Mouse (Mus musculus) MEL (cell line): Measurements from ENCODE around the gene Gm9903. TPM values are rescaled to one million over a fixed set of nuclear protein-coding genes. Genes with fewer than 3 reads are reported as not detected.

Experiments used
- DNase-seq: peaks from one replicate; pipeline ENCODE4 v3.0.0; 2011; ENCODE audit warnings: low read depth, low spot score
- H3K27ac ChIP-seq: 2 replicates; pipeline ENCODE4 v1.5.1; 2012; ENCODE audit warnings: low read depth, mild to moderate bottlenecking, control low read depth, low read length, moderate library complexity; ENCODE audit not compliant: control insufficient read depth
- H3K27me3 ChIP-seq, 2 experiments: fragments of 150-350 bp in 1 of 2; sonication (generic) in 1 of 2; 2 replicates each; pipeline ENCODE4 v1.6.1; 2012; ENCODE audit warnings: low read length in 2 of 2, mild to moderate bottlenecking in 2 of 2, improper control_type of control experiment in 1 of 2, moderate library complexity in 1 of 2; ENCODE audit not compliant: insufficient read depth in 2 of 2, control insufficient read depth in 1 of 2
- H3K36me3 ChIP-seq, 2 experiments: 2 replicates each; pipeline ENCODE4 v1.6.1; 2012 to 2014; ENCODE audit warnings: low read length in 2 of 2, improper control_type of control experiment in 1 of 2, inconsistent platforms in 1 of 2, mild to moderate bottlenecking in 1 of 2; ENCODE audit not compliant: insufficient read depth in 2 of 2, control insufficient read depth in 1 of 2
- H3K4me1 ChIP-seq, 2 experiments: fragments of 150-350 bp in 1 of 2; sonication (generic) in 1 of 2; 2 replicates each; pipeline ENCODE4 v1.6.1; 2012; ENCODE audit warnings: low read length in 2 of 2, improper control_type of control experiment in 1 of 2, mild to moderate bottlenecking in 1 of 2; ENCODE audit not compliant: insufficient read depth in 2 of 2, control insufficient read depth in 1 of 2
- H3K4me3 ChIP-seq, 2 experiments: fragments of 150-350 bp in 1 of 2; sonication (generic) in 1 of 2; 2 replicates each; pipeline ENCODE4 v1.5.1; 2012; ENCODE audit warnings: low read depth in 2 of 2, low read length in 2 of 2, mild to moderate bottlenecking in 2 of 2, moderate library complexity in 2 of 2, control low read depth in 1 of 2, improper control_type of control experiment in 1 of 2; ENCODE audit not compliant: control insufficient read depth in 1 of 2, insufficient read depth in 1 of 2
- H3K79me2 ChIP-seq: 2 replicates; pipeline ENCODE4 v1.6.1; 2012; ENCODE audit warnings: mild to moderate bottlenecking, low read length, moderate library complexity; ENCODE audit not compliant: control insufficient read depth, poor library complexity, insufficient read depth
- H3K9ac ChIP-seq: 2 replicates; pipeline ENCODE4 v1.6.1; 2012; ENCODE audit warnings: low read depth, mild to moderate bottlenecking, control low read depth, low read length, moderate library complexity; ENCODE audit not compliant: control insufficient read depth, poor library complexity, severe bottlenecking
- H3K9me3 ChIP-seq: fragments of 150-350 bp; sonication (generic); replicated peaks from 2 replicates; pipeline ENCODE4 v1.6.1; 2012; ENCODE audit warnings: mild to moderate bottlenecking, low read length, improper control_type of control experiment, moderate library complexity; ENCODE audit not compliant: insufficient read depth
- CHD1 ChIP-seq: IDR thresholded peaks from 2 replicates; pipeline ENCODE4 v1.6.1; 2012; ENCODE audit warnings: low read depth, mild to moderate bottlenecking, inconsistent platforms, low read length, improper control_type of control experiment
- CHD2 ChIP-seq: IDR thresholded peaks from 2 replicates; pipeline ENCODE4 v1.6.1; 2011; ENCODE audit warnings: low read length, improper control_type of control experiment
- CTCF ChIP-seq, 3 experiments: IDR thresholded peaks in 2 of 3; conservative IDR thresholded peaks in 1 of 3; 2 replicates each; pipeline ENCODE4 v1.5.1; 2011 to 2012; ENCODE audit warnings: low read length in 3 of 3, low read depth in 2 of 3, mild to moderate bottlenecking in 2 of 3, improper control_type of control experiment in 1 of 3, inconsistent platforms in 1 of 3, mixed read lengths in 1 of 3, moderate library complexity in 1 of 3; ENCODE audit not compliant: control insufficient read depth in 1 of 3, insufficient read depth in 1 of 3, poor library complexity in 1 of 3, severe bottlenecking in 1 of 3
- E2F4 ChIP-seq: IDR thresholded peaks from 2 replicates; pipeline ENCODE4 v1.6.1; 2011; ENCODE audit warnings: low read depth, low read length, improper control_type of control experiment, borderline replicate concordance
- ELF1 ChIP-seq: IDR thresholded peaks from 2 replicates; pipeline ENCODE4 v1.6.1; 2014; ENCODE audit warnings: low read depth, mild to moderate bottlenecking, inconsistent platforms, low read length, improper control_type of control experiment, moderate library complexity
- EP300 ChIP-seq, 2 experiments: IDR thresholded peaks; 2 replicates each; pipeline ENCODE4 v1.6.1; 2011; ENCODE audit warnings: improper control_type of control experiment in 2 of 2, low read length in 2 of 2, low read depth in 1 of 2, mild to moderate bottlenecking in 1 of 2
- GABPA ChIP-seq: IDR thresholded peaks from 2 replicates; pipeline ENCODE4 v1.6.1; 2012; ENCODE audit warnings: low read depth, mild to moderate bottlenecking, inconsistent platforms, low read length, improper control_type of control experiment, moderate library complexity
- HCFC1 ChIP-seq: IDR thresholded peaks from 2 replicates; pipeline ENCODE4 v1.6.1; 2012; ENCODE audit warnings: low read depth, mild to moderate bottlenecking, inconsistent platforms, low read length, improper control_type of control experiment, moderate library complexity
- JUND ChIP-seq: IDR thresholded peaks from 2 replicates; pipeline ENCODE4 v1.6.1; 2011; ENCODE audit warnings: low read depth, mild to moderate bottlenecking, improper control_type of control experiment, low read length
- KAT2A ChIP-seq: conservative IDR thresholded peaks from 2 replicates; pipeline ENCODE4 v1.6.1; 2012; ENCODE audit warnings: low read depth, low read length, improper control_type of control experiment, inconsistent platforms
- MAFK ChIP-seq: IDR thresholded peaks from 2 replicates; pipeline ENCODE4 v1.6.1; 2011; ENCODE audit warnings: low read depth, mild to moderate bottlenecking, low read length, improper control_type of control experiment, borderline replicate concordance
- MAX ChIP-seq: IDR thresholded peaks from 2 replicates; pipeline ENCODE4 v1.6.1; 2011; ENCODE audit warnings: low read length, improper control_type of control experiment
- MAZ ChIP-seq: IDR thresholded peaks from 2 replicates; pipeline ENCODE4 v1.6.1; 2012; ENCODE audit warnings: low read depth, mild to moderate bottlenecking, inconsistent platforms, low read length, improper control_type of control experiment
- MXI1 ChIP-seq: IDR thresholded peaks from 2 replicates; pipeline ENCODE4 v1.6.1; 2011; ENCODE audit warnings: mild to moderate bottlenecking, low read depth, low read length, improper control_type of control experiment
- MYC ChIP-seq: IDR thresholded peaks from 2 replicates; pipeline ENCODE4 v1.6.1; 2011; ENCODE audit warnings: low read depth, mild to moderate bottlenecking, low read length, improper control_type of control experiment, moderate library complexity
- POLR2A ChIP-seq, 2 experiments: IDR thresholded peaks; 2 replicates each; pipeline ENCODE4 v1.6.1; 2011 to 2012; ENCODE audit warnings: low read length in 2 of 2, mild to moderate bottlenecking in 2 of 2, control low read depth in 1 of 2, improper control_type of control experiment in 1 of 2, low read depth in 1 of 2, moderate library complexity in 1 of 2; ENCODE audit not compliant: control insufficient read depth in 1 of 2, insufficient read depth in 1 of 2, poor library complexity in 1 of 2
- POLR2AphosphoS2 ChIP-seq: IDR thresholded peaks from 2 replicates; pipeline ENCODE4 v1.6.1; 2011; ENCODE audit warnings: low read length, improper control_type of control experiment
- SMC3 ChIP-seq: IDR thresholded peaks from 2 replicates; pipeline ENCODE4 v1.6.1; 2011; ENCODE audit warnings: low read depth, low read length, improper control_type of control experiment
- TAL1 ChIP-seq: IDR thresholded peaks from 2 replicates; pipeline ENCODE4 v1.6.1; 2012; ENCODE audit warnings: mild to moderate bottlenecking, inconsistent platforms, low read length, moderate library complexity, mixed read lengths
- TBP ChIP-seq: IDR thresholded peaks from 2 replicates; pipeline ENCODE4 v1.8.0; 2011; ENCODE audit warnings: low read depth, low read length, improper control_type of control experiment
- TCF12 ChIP-seq: IDR thresholded peaks from 2 replicates; pipeline ENCODE4 v1.6.1; 2014; ENCODE audit warnings: low read depth, mild to moderate bottlenecking, inconsistent platforms, low read length, improper control_type of control experiment, moderate library complexity
- UBTF ChIP-seq: IDR thresholded peaks from 2 replicates; pipeline ENCODE4 v1.6.1; 2012; ENCODE audit warnings: low read depth, mild to moderate bottlenecking, inconsistent platforms, low read length, improper control_type of control experiment, moderate library complexity, borderline replicate concordance; ENCODE audit not compliant: insufficient read depth
- USF1 ChIP-seq: IDR thresholded peaks from 2 replicates; pipeline ENCODE4 v1.6.1; 2014; ENCODE audit warnings: low read depth, mild to moderate bottlenecking, inconsistent platforms, low read length, improper control_type of control experiment, moderate library complexity
- USF2 ChIP-seq, 2 experiments: IDR thresholded peaks; 2 replicates each; pipeline ENCODE4 v1.6.1; 2011 to 2012; ENCODE audit warnings: improper control_type of control experiment in 2 of 2, low read length in 2 of 2, borderline replicate concordance in 1 of 2, inconsistent platforms in 1 of 2, low read depth in 1 of 2, mild to moderate bottlenecking in 1 of 2; ENCODE audit not compliant: insufficient read depth in 1 of 2
- ZC3H11A ChIP-seq: IDR thresholded peaks from 2 replicates; pipeline ENCODE4 v1.6.1; 2012; ENCODE audit warnings: low read depth, mild to moderate bottlenecking, inconsistent platforms, low read length, improper control_type of control experiment
- ZKSCAN1 ChIP-seq: IDR thresholded peaks from 2 replicates; pipeline ENCODE4 v1.6.1; 2012; ENCODE audit warnings: low read depth, mild to moderate bottlenecking, inconsistent platforms, low read length, improper control_type of control experiment, moderate library complexity
- ZMIZ1 ChIP-seq: IDR thresholded peaks from 2 replicates; pipeline ENCODE4 v1.6.1; 2012; ENCODE audit warnings: low read depth, mild to moderate bottlenecking, inconsistent platforms, low read length, improper control_type of control experiment, moderate library complexity
- ZNF384 ChIP-seq: IDR thresholded peaks from 2 replicates; pipeline ENCODE4 v1.6.1; 2012; ENCODE audit warnings: low read depth, mild to moderate bottlenecking, inconsistent platforms, low read length, improper control_type of control experiment
- polyA plus RNA-seq, 2 experiments: library from polyadenylated mRNA; stranded (reverse) in 1 of 2; unstranded in 1 of 2; fragments of >175 nt in 1 of 2; fragments of >200 nt in 1 of 2; gene quantifications; 2 replicates each; pipeline versions ENCODE4 v1.2.1 to v1.2.4; 2012; ENCODE audit warnings: low replicate concordance in 2 of 2, low read depth in 1 of 2; ENCODE audit not compliant: insufficient read length in 2 of 2, insufficient read depth in 1 of 2, missing spikeins in 1 of 2
- total RNA-seq: library from RNA; depleted of rRNA; stranded (reverse); fragments of 300-350 nt; gene quantifications from 2 replicates; pipeline ENCODE4 v1.2.3, GENCODE M21; 2012

The Gm9903 gene
- total and polyA plus RNA-seq, 3 experiments: 0.19 to 0.36 TPM; not detected in 1

GRCm38 (mm10) chr5:33587498-33588058 is 42.1 kb upstream of the Gm9903 start:
- Histone ChIP-seq H3K79me2 (no peaks in the 10 kb centered on the region), H3K4me1 (no peaks in the 10 kb centered on the region), H3K9ac (no peak overlapping the region), H3K27ac (no peak overlapping the region), H3K36me3 (no peaks in the 10 kb centered on the region), H3K9me3 (no peaks in the 10 kb centered on the region), H3K4me3 (no peak overlapping the region), H3K27me3 (no peaks in the 10 kb centered on the region)
- no peak for DNase-seq
- TF ChIP-seq ZNF384: no peak
- TF ChIP-seq GABPA: no peak
- TF ChIP-seq MAZ: no peak
- TF ChIP-seq USF2 (IDR thresholded peaks at IDR 0.05; ENCODE audit: borderline replicate concordance in 1 of 2, insufficient read depth in 1 of 2, low read depth in 1 of 2, low read length in 2 of 2): no peak
- no peak for TF ChIP-seq CHD1
- no peak for TF ChIP-seq CTCF (IDR thresholded peaks at IDR 0.05 in 2 of 3, conservative IDR thresholded peaks at IDR 0.05 in 1 of 3; ENCODE audit: control insufficient read depth in 1 of 3, insufficient read depth in 1 of 3, low read depth in 2 of 3, low read length in 3 of 3, poor library complexity in 1 of 3, severe bottlenecking in 1 of 3)
- TF ChIP-seq ZKSCAN1: no peak
- no peak for TF ChIP-seq ZMIZ1
- TF ChIP-seq CHD2: no peak
- TF ChIP-seq MXI1: no peak
- no peak for TF ChIP-seq E2F4
- TF ChIP-seq HCFC1: no peak
- TF ChIP-seq USF1: no peak
- no peak for TF ChIP-seq TCF12
- TF ChIP-seq MYC: no peak
- no peak for TF ChIP-seq EP300 (IDR thresholded peaks at IDR 0.05; ENCODE audit: low read depth in 1 of 2, low read length in 2 of 2)
- no peak for TF ChIP-seq MAFK
- no peak for TF ChIP-seq TAL1
- no peak for TF ChIP-seq JUND

GRCm38 (mm10) chr5:33588066-33588465 is 41.7 kb upstream of the Gm9903 start:
- no peaks in the 10 kb centered on the region for H3K79me2 ChIP-seq
- H3K4me1 ChIP-seq: no peaks in the 10 kb centered on the region
- no peaks in the 10 kb centered on the region for H3K36me3 ChIP-seq
- H3K9ac ChIP-seq: no peak overlapping the region
- no peak overlapping the region for H3K27ac ChIP-seq
- no peak overlapping the region for H3K4me3 ChIP-seq
- H3K9me3 ChIP-seq: no peaks in the 10 kb centered on the region
- no peak for TF ChIP-seq ELF1
- no peak for TF ChIP-seq POLR2A (IDR thresholded peaks at IDR 0.05; ENCODE audit: control insufficient read depth in 1 of 2, insufficient read depth in 1 of 2, low read depth in 1 of 2, low read length in 2 of 2, poor library complexity in 1 of 2)
- TF ChIP-seq HCFC1: no peak
- TF ChIP-seq ZC3H11A: no peak
- TF ChIP-seq TBP: no peak
- TF ChIP-seq CTCF (IDR thresholded peaks at IDR 0.05 in 2 of 3, conservative IDR thresholded peaks at IDR 0.05 in 1 of 3; ENCODE audit: control insufficient read depth in 1 of 3, insufficient read depth in 1 of 3, low read depth in 2 of 3, low read length in 3 of 3, poor library complexity in 1 of 3, severe bottlenecking in 1 of 3): no peak
- TF ChIP-seq USF2 (IDR thresholded peaks at IDR 0.05; ENCODE audit: borderline replicate concordance in 1 of 2, insufficient read depth in 1 of 2, low read depth in 1 of 2, low read length in 2 of 2): no peak
- no peak for TF ChIP-seq MAX
- no peak for TF ChIP-seq MAZ
- no peak for TF ChIP-seq EP300 (IDR thresholded peaks at IDR 0.05; ENCODE audit: low read depth in 1 of 2, low read length in 2 of 2)
- TF ChIP-seq UBTF: no peak
- no peak for TF ChIP-seq E2F4
- TF ChIP-seq KAT2A: no peak
- TF ChIP-seq POLR2AphosphoS2: no peak
- no peak for TF ChIP-seq SMC3
- H3K27me3 ChIP-seq: no peaks in the 10 kb centered on the region
- DNase-seq: no peak
